Mouse (Mus musculus) midbrain, embryonic 14.5 days (tissue): ENCODE results near the gene Ildr1. TPM values are rescaled to one million over a fixed set of nuclear protein-coding genes. Genes with fewer than 3 reads are reported as not detected.

Experiments used
- ATAC-seq: fragments of 200-750 bp; cut with Nextera tagmentation; 2 replicates; pipeline ENCODE4 v1.8.0; 2017; ENCODE audit warnings: moderate number of reproducible peaks, moderate library complexity; ENCODE audit not compliant: low FRiP score, low TSS enrichment
- DNase-seq: peaks from one replicate; pipeline ENCODE4 v3.0.0-alpha.2; 2015
- H3K27ac ChIP-seq: fragments of 300-500 bp; sonication (generic); replicated peaks from 2 replicates; pipeline ENCODE4 v1.5.1; 2014; ENCODE audit warnings: mild to moderate bottlenecking, low read depth, low read length, moderate library complexity
- H3K27me3 ChIP-seq: fragments of 300-500 bp; sonication (generic); 2 replicates; pipeline ENCODE4 v1.6.1; 2014; ENCODE audit warnings: low read length, control low read depth, mixed read lengths; ENCODE audit not compliant: control insufficient read depth, insufficient read depth
- H3K36me3 ChIP-seq: fragments of 300-500 bp; sonication (generic); 2 replicates; pipeline ENCODE4 v1.6.1; 2014; ENCODE audit warnings: low read length, control low read depth; ENCODE audit not compliant: control insufficient read depth, insufficient read depth
- H3K4me1 ChIP-seq: fragments of 300-500 bp; sonication (generic); 2 replicates; pipeline ENCODE4 v1.6.1; 2014; ENCODE audit warnings: mild to moderate bottlenecking, antibody characterized with exemption, low read length, control low read depth; ENCODE audit not compliant: control insufficient read depth, insufficient read depth
- H3K4me2 ChIP-seq: fragments of 300-500 bp; sonication (generic); 2 replicates; pipeline ENCODE4 v1.6.1; 2014; ENCODE audit warnings: mild to moderate bottlenecking, low read length, moderate library complexity
- H3K4me3 ChIP-seq: fragments of 300-500 bp; sonication (generic); replicated peaks from 2 replicates; pipeline ENCODE4 v1.5.1; 2014; ENCODE audit warnings: low read depth, low read length
- H3K9ac ChIP-seq: fragments of 300-500 bp; sonication (generic); replicated peaks from 2 replicates; pipeline ENCODE4 v1.6.1; 2014; ENCODE audit warnings: mild to moderate bottlenecking, low read length, moderate library complexity
- H3K9me3 ChIP-seq: fragments of 300-500 bp; sonication (generic); 2 replicates; pipeline ENCODE4 v1.6.1; 2016; ENCODE audit warnings: low read length, control low read depth, mixed read lengths; ENCODE audit not compliant: control insufficient read depth
- WGBS: fragments of 180-500 bp; shearing (Covaris S2); extraction: QIAGEN DNeasy Blood & Tissue Kit; methylation state at CpG from one replicate; pipeline ENCODE4 v1.1.7; 2014; 5-methylcytosine and 5-hydroxymethylcytosine counted together
- polyA plus RNA-seq: library from polyadenylated mRNA; unstranded; fragments of >200 nt; fragmentation: Nextera tagmentation; extraction: Ambion mirVana; gene quantifications from 2 replicates; pipeline ENCODE4 v1.2.1, GENCODE M21; 2014

Ildr1 gene
- polyA plus RNA-seq, 1 experiment from 2014 or later: 0.26 TPM

GRCm38 (mm10) chr16:36665782-36666181, 28.0 kb upstream of the Ildr1 start, which contains the start of gene Cd86:
Cd86 (minus strand) TSS chr16:36666081.
- no peaks in the 10 kb centered on the region for H3K27me3 ChIP-seq
- ATAC-seq: no peak

GRCm38 (mm10) chr16:36666448-36667017, 27.2 kb upstream of the Ildr1 start:
- Histone ChIP-seq H3K9me3 (no peaks in the 10 kb centered on the region), H3K4me2 (no peak overlapping the region), H3K4me1 (no peaks in the 10 kb centered on the region), H3K27ac (no peak overlapping the region), H3K27me3 (no peaks in the 10 kb centered on the region), H3K9ac (no peak overlapping the region), H3K36me3 (no peaks in the 10 kb centered on the region), H3K4me3 (no peak overlapping the region)
- DNase-seq (no peak), ATAC-seq (no peak)
- 92% methylated on average over 10 of the region's 10 CpGs for WGBS

More at GRCm38 (mm10) chr16:36665782-36666181, 28.0 kb upstream of the Ildr1 start, which contains the start of gene Cd86:
- no peaks in the 10 kb centered on the region for H3K36me3 ChIP-seq
- no peaks in the 10 kb centered on the region for H3K9me3 ChIP-seq
- H3K4me1 ChIP-seq: no peaks in the 10 kb centered on the region
- no peak within 1 kb of the TSS for H3K27ac ChIP-seq
- WGBS: 91% methylated on average over 13 of the region's 13 CpGs
- DNase-seq: no peak
- no peak within 1 kb of the TSS for H3K4me2 ChIP-seq
- no peak within 1 kb of the TSS for H3K9ac ChIP-seq
- H3K4me3 ChIP-seq: no peak within 1 kb of the TSS

GRCm38 (mm10) chr16:36670590-36670989, 23.2 kb upstream of the Ildr1 start:
- Histone ChIP-seq H3K4me3 (no peak overlapping the region), H3K9ac (no peak overlapping the region), H3K27ac (no peak overlapping the region), H3K9me3 (no peaks in the 10 kb centered on the region), H3K36me3 (no peaks in the 10 kb centered on the region), H3K4me1 (no peaks in the 10 kb centered on the region), H3K4me2 (no peak overlapping the region), H3K27me3 (no peaks in the 10 kb centered on the region)
- ATAC-seq: no peak
- 95% methylated on average over 3 of the region's 3 CpGs for WGBS
- no peak for DNase-seq

GRCm38 (mm10) chr16:36673196-36673595, 20.6 kb upstream of the Ildr1 start:
- Histone ChIP-seq H3K27me3 (no peaks in the 10 kb centered on the region), H3K27ac (no peak overlapping the region), H3K9ac (no peak overlapping the region), H3K4me1 (no peaks in the 10 kb centered on the region), H3K36me3 (no peaks in the 10 kb centered on the region), H3K9me3 (no peaks in the 10 kb centered on the region), H3K4me2 (no peak overlapping the region), H3K4me3 (no peak overlapping the region)
- whole genome bisulfite sequencing: 88% methylated on average over 4 of the region's 4 CpGs
- DNase-seq: no peak
- ATAC-seq: no peak

- DNase-seq (no peak), ATAC-seq (no peak)
- Histone ChIP-seq H3K9me3 (no peaks in the 10 kb centered on the region), H3K27ac (no peak overlapping the region), H3K9ac (no peak overlapping the region), H3K27me3 (no peaks in the 10 kb centered on the region), H3K4me3 (no peak overlapping the region), H3K36me3 (no peaks in the 10 kb centered on the region), H3K4me1 (no peaks in the 10 kb centered on the region), H3K4me2 (no peak overlapping the region)
- 79% methylated on average over 7 of the region's 7 CpGs for WGBS
These were observed 19.1 kb upstream of the Ildr1 start for GRCm38 (mm10) chr16:36674457-36675204.

GRCm38 (mm10) chr16:36675304-36675703, 18.5 kb upstream of the Ildr1 start:
- Histone ChIP-seq H3K9ac (no peak overlapping the region), H3K27me3 (no peaks in the 10 kb centered on the region), H3K36me3 (no peaks in the 10 kb centered on the region), H3K27ac (no peak overlapping the region), H3K4me1 (no peaks in the 10 kb centered on the region), H3K4me3 (no peak overlapping the region), H3K9me3 (no peaks in the 10 kb centered on the region), H3K4me2 (no peak overlapping the region)
- DNase-seq: no peak
- WGBS: 43% methylated on average over 2 of the region's 2 CpGs
- ATAC-seq: no peak

GRCm38 (mm10) chr16:36675902-36676301, 17.9 kb upstream of the Ildr1 start:
- H3K4me1 ChIP-seq: no peaks in the 10 kb centered on the region
- no peak overlapping the region for H3K4me2 ChIP-seq
- no peaks in the 10 kb centered on the region for H3K36me3 ChIP-seq
- H3K4me3 ChIP-seq: no peak overlapping the region
- no peaks in the 10 kb centered on the region for H3K27me3 ChIP-seq
- H3K27ac ChIP-seq: no peak overlapping the region
- WGBS: 96% methylated on average over 2 of the region's 2 CpGs
- H3K9me3 ChIP-seq: no peaks in the 10 kb centered on the region
- DNase-seq (no peak), ATAC-seq (no peak)
- H3K9ac ChIP-seq: no peak overlapping the region

- 96% methylated on average over 3 of the region's 3 CpGs for WGBS
- Histone ChIP-seq H3K4me1 (no peaks in the 10 kb centered on the region), H3K4me2 (no peak overlapping the region), H3K36me3 (no peaks in the 10 kb centered on the region), H3K27me3 (no peaks in the 10 kb centered on the region), H3K9ac (no peak overlapping the region), H3K9me3 (0 out of 2 replicates have a peak, but pooled peaks cover 2% of the 10 kb centered on the region), H3K4me3 (no peak overlapping the region), H3K27ac (no peak overlapping the region)
- ATAC-seq (no peak), DNase-seq (no peak)
These were observed 11.9 kb upstream of the Ildr1 start for GRCm38 (mm10) chr16:36681829-36682228.
